Mouse (Mus musculus) E14TG2a.4 (cell line): Measurements from ENCODE around the gene Wdhd1.
"Not testable (repeated sequence)": the region's sequence is repeated elsewhere in the genome, so short reads cannot be mapped to it uniquely, and the experiment has no call there.

ENCODE experiments used
- H3K27me3 ChIP-seq: 2 replicates; pipeline ENCODE4 v1.6.1; 2014; ENCODE audit warnings: low read length, control low read depth; ENCODE audit not compliant: insufficient read depth
- H3K36me3 ChIP-seq: 2 replicates; pipeline ENCODE4 v1.6.1; 2014; ENCODE audit warnings: low read length, control low read depth; ENCODE audit not compliant: insufficient read depth
- H3K4me1 ChIP-seq: replicated peaks from 2 replicates; pipeline ENCODE4 v1.6.1; 2014; ENCODE audit warnings: low read depth, low read length, control low read depth
- H3K4me3 ChIP-seq: replicated peaks from 2 replicates; pipeline ENCODE4 v1.5.1; 2014; ENCODE audit warnings: mild to moderate bottlenecking, low read length
- H3K9me3 ChIP-seq: 2 replicates; pipeline ENCODE4 v1.6.1; 2014; ENCODE audit warnings: low read length, control low read depth
- CTCF ChIP-seq: conservative IDR thresholded peaks from 2 replicates; pipeline ENCODE4 v1.5.1; 2014; ENCODE audit warnings: low read length
- NANOG ChIP-seq: IDR thresholded peaks from 2 replicates; pipeline ENCODE4 v1.6.1; 2014; ENCODE audit warnings: borderline replicate concordance, low read length, mixed read lengths
- POU5F1 ChIP-seq: IDR thresholded peaks from 2 replicates; pipeline ENCODE4 v1.6.1; 2014; ENCODE audit warnings: low read length, borderline replicate concordance

Wdhd1 gene

DNA sequence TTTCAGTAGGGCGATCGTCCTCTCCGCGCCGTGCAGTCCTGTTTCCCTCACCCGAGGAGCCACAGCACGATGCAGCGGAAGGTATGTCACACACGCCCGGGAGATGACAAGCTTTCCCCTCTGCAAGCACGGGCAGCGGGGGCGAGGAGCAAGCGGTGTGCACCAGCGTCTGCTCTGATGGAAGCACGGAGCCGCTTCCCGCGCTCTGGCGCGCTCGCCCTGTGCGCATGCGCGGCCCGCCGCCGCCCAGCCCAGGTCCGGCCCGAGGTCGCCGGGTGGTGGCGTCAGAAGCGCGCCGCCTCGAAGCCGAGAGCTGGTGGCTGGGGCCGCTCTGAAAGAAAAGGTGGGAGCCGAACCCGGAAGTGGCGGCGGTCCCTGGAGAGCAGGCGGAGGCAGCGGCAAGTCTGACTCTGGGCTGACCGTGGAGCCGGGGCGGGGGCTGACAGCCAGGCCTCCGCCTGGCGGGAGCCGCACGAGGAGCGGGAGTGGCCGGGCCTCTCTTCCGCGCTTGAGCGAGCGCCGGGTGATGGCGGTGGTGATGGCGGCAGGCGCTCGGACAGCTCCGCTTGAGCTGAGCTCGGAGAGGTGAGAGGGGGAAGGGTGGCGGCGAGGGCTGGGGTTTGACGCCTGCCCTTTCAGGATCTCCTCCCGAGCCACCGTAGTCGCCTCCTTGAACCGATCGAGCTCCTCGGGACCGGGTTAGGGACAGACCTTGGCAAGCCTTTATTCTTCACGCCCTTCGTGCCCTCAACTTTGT, at the start of gene Wdhd1, which contains the start of gene Socs4:
Wdhd1 (minus strand) TSS at position 221 of the 757 bp plus-strand sequence.
Socs4 (plus strand) TSS at position 295 of the 757 bp plus-strand sequence.
- Histone ChIP-seq H3K36me3 (peaks cover 37% of the 10 kb centered on the region), H3K9me3 (no peaks in the 10 kb centered on the region), H3K4me1 (peaks cover 12% of the 10 kb centered on the region), H3K4me3 (peak within 1 kb of the TSS; percentile 96), H3K27me3 (no peaks in the 10 kb centered on the region)
- no peak for TF ChIP-seq CTCF
- no peak for TF ChIP-seq POU5F1
- TF ChIP-seq NANOG, result no peak

DNA sequence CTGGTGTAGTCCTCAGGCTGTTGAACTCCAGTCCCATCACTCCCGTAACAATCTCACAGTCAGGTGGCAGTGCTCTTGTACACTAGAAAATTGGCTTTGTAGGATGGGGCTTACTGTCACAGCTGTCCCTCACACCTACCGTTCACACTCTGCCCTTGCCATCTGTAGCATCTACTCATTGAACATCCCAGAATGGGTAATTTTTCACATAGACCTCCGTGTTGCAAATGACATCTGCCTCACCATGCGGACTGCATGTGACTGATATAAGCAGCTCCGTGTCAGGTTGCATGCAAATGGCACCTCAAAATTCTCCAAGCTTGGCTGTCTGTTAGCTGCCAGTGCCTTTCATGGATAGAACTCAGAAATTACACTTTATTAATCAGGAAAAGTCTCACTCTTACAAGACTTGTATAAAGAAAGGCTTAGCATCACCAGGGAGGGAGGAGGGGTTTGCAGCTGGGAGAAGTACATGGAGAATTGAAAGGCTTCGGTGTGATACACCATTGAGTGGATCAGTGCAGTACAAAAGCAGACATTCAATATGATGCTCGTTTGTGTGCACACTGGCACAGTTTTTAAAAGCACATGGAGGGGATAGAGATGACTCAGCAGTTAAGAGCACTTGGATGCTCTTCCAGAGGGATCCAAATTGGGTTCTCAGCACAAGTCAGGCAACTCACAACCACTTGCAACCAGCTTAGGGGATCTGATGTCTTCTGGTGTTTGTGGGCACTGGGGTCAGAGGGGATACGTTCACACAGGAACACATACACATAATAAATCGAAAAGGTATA, 49.5 kb upstream of the Wdhd1 start:
- TF ChIP-seq POU5F1 (no peak), NANOG (no peak), CTCF (no peak)
- no peak overlapping the region for H3K4me3 ChIP-seq
- H3K36me3 ChIP-seq, result peaks cover 33% of the 10 kb centered on the region

DNA sequence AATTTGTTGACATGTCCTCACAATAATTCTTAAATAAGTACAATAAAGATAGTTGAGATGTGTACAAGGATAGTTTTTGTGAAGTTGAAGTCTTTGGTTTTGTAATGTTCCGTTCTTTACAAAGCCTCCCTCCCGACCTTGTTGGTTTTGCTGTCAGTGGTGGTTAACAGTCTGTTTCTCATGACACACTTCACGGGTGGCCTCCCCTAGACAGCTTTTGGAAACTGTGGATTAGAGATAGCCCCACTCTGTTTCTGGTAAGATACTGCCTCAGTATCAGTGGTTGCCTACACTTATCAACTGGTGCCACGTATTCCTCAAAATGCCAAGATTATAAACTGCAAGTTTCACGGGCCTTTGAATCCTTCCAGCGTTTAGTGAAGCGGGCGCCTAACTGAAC, 44.9 kb upstream of the Wdhd1 start:
- H3K4me1 ChIP-seq, result peaks cover 23% of the 10 kb centered on the region
- H3K9me3 ChIP-seq, H3K4me3 ChIP-seq, H3K27me3 ChIP-seq: not testable (repeated sequence)
- peaks cover 71% of the 10 kb centered on the region for H3K36me3 ChIP-seq

More for the DNA sequence above, 49.5 kb upstream of the Wdhd1 start:
- H3K9me3 ChIP-seq, result no peaks in the 10 kb centered on the region
- H3K4me1 ChIP-seq, result peaks cover 37% of the 10 kb centered on the region
- no peaks in the 10 kb centered on the region for H3K27me3 ChIP-seq

DNA sequence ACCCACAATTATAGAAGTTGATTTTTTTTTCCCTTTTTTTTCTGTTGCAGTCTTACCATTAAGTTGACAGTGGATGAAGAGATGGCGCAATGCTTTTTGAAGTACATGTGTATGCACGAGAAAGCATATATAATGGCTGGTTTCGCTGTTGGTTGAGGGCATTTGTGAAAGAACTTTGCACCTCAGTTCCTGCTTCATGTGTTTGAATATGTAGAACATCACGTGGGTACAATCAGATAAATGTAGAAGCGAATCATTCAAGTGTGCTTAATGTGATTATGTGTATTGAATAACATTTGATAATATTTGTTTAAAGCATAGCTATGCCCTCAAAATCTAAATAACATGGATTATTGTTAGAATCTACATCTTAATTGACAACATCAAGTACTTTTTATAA, 42.7 kb upstream of the Wdhd1 start:
- no peak overlapping the region for H3K4me3 ChIP-seq
- peaks cover 14% of the 10 kb centered on the region for H3K4me1 ChIP-seq
- H3K27me3 ChIP-seq, result no peaks in the 10 kb centered on the region
- H3K9me3 ChIP-seq, result no peaks in the 10 kb centered on the region
- H3K36me3 ChIP-seq, result peaks cover 74% of the 10 kb centered on the region
- TF ChIP-seq POU5F1, result no peak

DNA sequence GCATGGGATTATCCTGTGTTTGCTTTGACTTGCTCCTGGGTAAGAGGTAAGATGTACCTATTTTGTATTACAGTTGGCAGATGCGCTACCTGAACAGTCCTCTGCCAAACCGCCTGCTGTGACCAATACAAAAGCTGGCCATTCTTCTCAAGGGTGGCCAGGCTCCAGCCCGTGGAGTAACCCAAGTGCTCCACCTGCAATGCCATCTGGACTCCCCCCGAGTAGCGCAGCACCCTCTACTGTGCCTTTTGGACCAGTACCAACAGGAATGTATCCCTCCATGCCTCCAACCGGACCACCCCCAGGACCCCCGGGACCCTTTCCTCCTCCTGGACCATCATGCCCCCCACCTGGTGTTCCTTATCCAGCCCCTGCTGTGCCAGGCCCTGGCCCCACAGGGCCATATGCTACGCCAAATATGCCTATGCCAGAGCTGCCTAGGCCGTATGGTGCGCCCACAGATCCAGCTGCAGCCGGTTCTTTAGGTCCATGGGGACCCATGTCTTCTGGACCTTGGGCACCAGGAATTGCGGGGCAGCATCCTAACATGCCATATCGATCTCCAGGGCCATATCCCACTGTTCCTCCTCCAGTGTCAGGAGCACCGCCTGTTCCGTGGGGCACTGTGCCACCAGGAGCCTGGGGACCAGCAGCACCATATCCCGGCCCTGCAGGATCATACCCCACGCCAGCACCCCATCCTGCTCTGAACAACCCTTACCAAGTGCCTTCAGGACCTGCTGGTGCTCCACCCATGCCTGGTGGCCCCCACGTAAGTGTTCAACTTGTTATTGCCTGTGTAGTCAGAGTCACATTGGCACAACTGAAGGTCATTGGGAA, 33.9 kb upstream of the Wdhd1 start:
- TF ChIP-seq CTCF (no peak), POU5F1 (no peak)
- H3K36me3 ChIP-seq, result peaks cover 83% of the 10 kb centered on the region
- no peaks in the 10 kb centered on the region for H3K27me3 ChIP-seq
- H3K9me3 ChIP-seq, result no peaks in the 10 kb centered on the region
- peaks cover 54% of the 10 kb centered on the region for H3K4me1 ChIP-seq
- peak overlapping the region; percentile 63 for H3K4me3 ChIP-seq

DNA sequence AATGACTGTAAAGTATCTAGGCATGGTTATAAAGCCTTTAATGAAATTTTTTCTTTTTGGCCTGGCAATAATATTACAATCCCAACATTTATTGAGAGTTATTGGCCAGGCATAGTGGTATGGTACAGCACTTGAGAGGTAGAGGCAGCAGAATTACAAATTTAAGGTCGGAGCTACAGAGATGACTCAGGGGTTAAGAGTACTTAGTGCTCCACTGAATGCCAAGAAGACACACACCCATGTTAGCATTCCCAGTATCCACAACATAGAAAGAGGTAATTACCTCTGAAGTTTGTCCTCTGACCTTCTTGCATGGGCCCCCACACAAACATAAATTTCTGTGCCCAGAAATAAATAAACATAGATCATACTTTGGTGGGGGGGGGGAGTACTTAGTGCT, 32.4 kb upstream of the Wdhd1 start:
- no peak overlapping the region for H3K4me3 ChIP-seq
- H3K9me3 ChIP-seq, result no peaks in the 10 kb centered on the region
- H3K27me3 ChIP-seq, result no peaks in the 10 kb centered on the region
- TF ChIP-seq CTCF, result no peak
- no peak for TF ChIP-seq NANOG
- no peak for TF ChIP-seq POU5F1
- H3K36me3 ChIP-seq, result peaks cover 83% of the 10 kb centered on the region
- H3K4me1 ChIP-seq, result peaks cover 64% of the 10 kb centered on the region

DNA sequence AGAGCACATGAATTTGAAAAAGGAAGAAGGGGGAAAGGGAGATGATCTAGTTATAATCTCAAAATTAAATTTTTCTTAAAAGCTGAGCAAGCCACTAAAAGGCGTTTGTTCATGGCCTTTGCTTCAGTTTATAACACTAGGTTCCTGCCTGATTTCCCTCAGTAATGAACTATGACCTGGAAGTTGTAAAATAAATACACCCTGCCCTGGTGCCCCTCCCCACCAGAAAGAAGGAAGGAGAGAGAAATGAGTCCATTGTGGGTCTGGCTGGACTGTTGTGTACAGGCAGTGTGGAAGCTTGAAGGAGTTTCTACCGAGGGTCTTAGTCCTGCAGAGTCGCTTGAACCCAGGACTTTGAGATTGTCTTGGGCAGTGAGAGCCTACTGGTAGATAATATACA, 31.0 kb upstream of the Wdhd1 start:
- no peak overlapping the region for H3K4me3 ChIP-seq
- TF ChIP-seq NANOG (no peak), CTCF (no peak), POU5F1 (no peak)
- peaks cover 83% of the 10 kb centered on the region for H3K36me3 ChIP-seq

DNA sequence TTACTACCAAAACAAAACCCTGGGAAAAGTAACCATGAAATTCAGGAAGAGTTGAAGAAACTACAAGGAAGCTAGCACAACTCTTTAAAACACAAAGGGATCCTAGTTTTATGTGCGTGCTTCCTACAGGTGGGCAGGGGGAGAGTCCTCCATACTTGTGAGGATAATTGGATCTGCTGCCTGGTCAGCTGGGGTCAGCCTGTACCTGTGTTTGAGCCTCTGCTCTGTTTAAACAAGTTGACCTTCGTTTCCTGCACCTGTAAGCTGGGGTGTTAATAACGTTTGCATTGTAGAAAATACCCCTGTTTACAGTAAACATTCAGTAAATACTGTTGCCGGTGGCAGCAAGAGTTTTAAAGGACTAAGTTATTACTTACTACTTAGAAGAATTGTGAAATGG, 29.3 kb upstream of the Wdhd1 start:
- Histone ChIP-seq H3K4me3 (peak overlapping the region; percentile 23; the same call in 1 of the 2 replicates), H3K9me3 (no peaks in the 10 kb centered on the region), H3K36me3 (peaks cover 74% of the 10 kb centered on the region), H3K4me1 (peaks cover 80% of the 10 kb centered on the region), H3K27me3 (no peaks in the 10 kb centered on the region)
- TF ChIP-seq NANOG (no peak), POU5F1 (no peak), CTCF (no peak)

More for the DNA sequence above, 31.0 kb upstream of the Wdhd1 start:
- Histone ChIP-seq H3K4me1 (peaks cover 74% of the 10 kb centered on the region), H3K27me3 (no peaks in the 10 kb centered on the region), H3K9me3 (no peaks in the 10 kb centered on the region)
